Mouse (Mus musculus) intestine, postnatal 0 days (tissue): ENCODE data around the gene Gm45711. TPM values are rescaled to one million over a fixed set of nuclear protein-coding genes. Genes with fewer than 3 reads are reported as not detected.

ENCODE experiments used
- ATAC-seq: fragments of 200-750 bp; cut with Nextera tagmentation; 2 replicates; pipeline ENCODE4 v1.8.0; 2017; ENCODE audit warnings: mild to moderate bottlenecking, moderate TSS enrichment, moderate library complexity
- H3K27ac ChIP-seq: fragments of 300-500 bp; sonication (generic); 2 replicates; pipeline ENCODE4 v1.5.1; 2014; ENCODE audit warnings: mild to moderate bottlenecking, low read depth, low read length, moderate library complexity
- H3K27me3 ChIP-seq: fragments of 300-500 bp; sonication (generic); replicated peaks from 2 replicates; pipeline ENCODE4 v1.6.1; 2014; ENCODE audit warnings: low read length, mixed read lengths; ENCODE audit not compliant: control insufficient read depth, insufficient read depth
- H3K36me3 ChIP-seq: fragments of 300-500 bp; sonication (generic); 2 replicates; pipeline ENCODE4 v1.6.1; 2014; ENCODE audit warnings: mild to moderate bottlenecking, moderate library complexity; ENCODE audit not compliant: control insufficient read depth, insufficient read depth
- H3K4me1 ChIP-seq: fragments of 300-500 bp; sonication (generic); replicated peaks from 2 replicates; pipeline ENCODE4 v1.6.1; 2014; ENCODE audit warnings: antibody characterized with exemption, low read length, mixed read lengths; ENCODE audit not compliant: control insufficient read depth, insufficient read depth
- H3K4me2 ChIP-seq: fragments of 300-500 bp; sonication (generic); replicated peaks from 2 replicates; pipeline ENCODE4 v1.6.1; 2014; ENCODE audit warnings: low read depth, mild to moderate bottlenecking, moderate library complexity
- H3K4me3 ChIP-seq: fragments of 300-500 bp; sonication (generic); 2 replicates; pipeline ENCODE4 v1.5.1; 2014; ENCODE audit warnings: low read depth, low read length
- H3K9ac ChIP-seq: fragments of 300-500 bp; sonication (generic); 2 replicates; pipeline ENCODE4 v1.6.1; 2014; ENCODE audit warnings: mild to moderate bottlenecking, low read depth, low read length
- H3K9me3 ChIP-seq: fragments of 300-500 bp; sonication (generic); 2 replicates; pipeline ENCODE4 v1.6.1; 2016; ENCODE audit warnings: mixed run types; ENCODE audit not compliant: control insufficient read depth
- CTCF ChIP-seq: sonication (generic); IDR thresholded peaks from 2 replicates; pipeline ENCODE4 v1.5.1; 2016; ENCODE audit warnings: low read depth, mild to moderate bottlenecking, control low read depth, antibody characterized with exemption, moderate library complexity
- WGBS: fragments of 180-500 bp; shearing (Covaris S2); extraction: QIAGEN DNeasy Blood & Tissue Kit; methylation state at CpG from one replicate; pipeline ENCODE4 v1.1.7; 2014; 5-methylcytosine and 5-hydroxymethylcytosine counted together
- polyA plus RNA-seq: library from polyadenylated mRNA; unstranded; fragments of >200 nt; fragmentation: Nextera tagmentation; extraction: Ambion mirVana; gene quantifications from 2 replicates; pipeline ENCODE4 v1.2.1, GENCODE M21; 2015

Gene Gm45711
- polyA plus RNA-seq, 1 experiment from 2014 or later, result not detected

DNA sequence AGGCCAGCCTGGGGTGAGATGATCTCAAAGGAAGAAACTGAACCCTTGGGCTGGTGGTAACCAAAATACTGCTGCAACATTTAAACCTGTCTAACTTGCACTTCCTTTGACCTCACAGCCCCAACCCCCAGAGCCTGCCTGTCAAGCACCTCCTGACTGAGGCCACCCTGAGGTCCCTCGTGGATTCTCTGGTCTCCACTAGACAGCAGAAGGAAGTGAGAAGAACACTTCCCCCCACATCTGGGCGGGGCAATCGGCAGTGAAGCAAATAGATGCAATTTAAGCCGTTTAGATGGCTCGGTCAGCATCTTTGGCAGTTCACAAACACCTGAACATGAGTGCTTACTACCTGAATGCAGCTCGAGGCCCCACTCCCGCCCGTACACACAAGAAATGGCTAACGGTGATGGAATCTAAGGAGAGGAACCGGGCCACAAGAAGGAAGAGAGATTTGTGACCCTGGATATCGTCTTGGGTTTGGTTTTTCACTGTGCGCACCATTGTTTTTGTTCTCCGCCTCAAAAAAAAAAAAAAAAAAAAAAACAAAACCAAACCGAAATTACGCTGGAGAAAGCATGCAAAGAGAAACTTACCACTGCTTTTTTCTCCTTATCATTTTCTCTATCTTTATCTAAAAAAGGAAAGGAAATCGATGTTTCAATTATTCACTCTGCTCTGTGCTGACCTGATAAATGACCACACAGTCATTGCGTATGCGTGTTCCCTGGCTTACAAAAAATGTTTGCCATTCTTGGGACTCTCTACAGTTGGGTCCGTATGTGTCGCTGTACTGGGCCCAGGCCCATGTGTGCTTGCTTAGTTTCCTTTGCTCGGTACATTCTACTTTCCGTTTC is 62.6 kb downstream of the Gm45711 start:
- no peak for ATAC-seq
- WGBS, result 55% methylated on average over 22 of the region's 22 CpGs
- peak overlapping the region; percentile 70; the same call in 1 of the 2 replicates for H3K9ac ChIP-seq
- no peaks in the 10 kb centered on the region for H3K9me3 ChIP-seq
- peaks cover 15% of the 10 kb centered on the region; the same call in 1 of the 2 replicates for H3K4me1 ChIP-seq
- peaks cover 16% of the 10 kb centered on the region for H3K36me3 ChIP-seq
- no peak overlapping the region for H3K27ac ChIP-seq
- peak overlapping the region; percentile 94 for H3K4me2 ChIP-seq
- no peak for TF ChIP-seq CTCF
- peak overlapping the region; percentile 91 for H3K4me3 ChIP-seq
- no peaks in the 10 kb centered on the region for H3K27me3 ChIP-seq

DNA sequence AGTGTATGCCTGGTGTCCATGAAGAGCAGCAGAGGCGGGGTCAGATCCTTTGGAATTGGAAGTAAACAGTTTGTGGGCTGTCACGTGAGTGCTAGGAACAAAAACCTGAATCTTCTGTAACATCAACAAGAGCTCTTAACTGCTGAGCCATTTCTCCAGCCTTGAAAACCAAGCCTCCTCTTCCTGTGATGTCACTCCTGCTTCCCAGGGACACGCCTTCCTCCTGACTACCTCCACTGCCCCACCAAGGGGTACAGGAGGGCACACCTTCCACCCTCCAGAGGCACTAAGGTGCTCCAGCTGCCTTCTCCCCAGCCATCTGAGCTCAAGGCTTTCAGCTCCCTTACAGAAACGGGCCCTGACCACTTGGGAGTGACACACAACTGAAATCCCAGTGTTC is 63.3 kb downstream of the Gm45711 start:
- Histone ChIP-seq H3K9ac (no peak overlapping the region), H3K36me3 (peaks cover 16% of the 10 kb centered on the region), H3K4me2 (no peak overlapping the region), H3K9me3 (no peaks in the 10 kb centered on the region), H3K27me3 (no peaks in the 10 kb centered on the region), H3K27ac (no peak overlapping the region), H3K4me3 (no peak overlapping the region), H3K4me1 (peaks cover 15% of the 10 kb centered on the region; the same call in 1 of the 2 replicates)
- no peak for ATAC-seq
- WGBS, result 75% methylated on average over 4 of the region's 4 CpGs
- no peak for TF ChIP-seq CTCF

- 0 out of 2 replicates have a peak, but pooled peaks cover 6% of the 10 kb centered on the region for H3K4me1 ChIP-seq
- no peak overlapping the region for H3K4me3 ChIP-seq
- H3K27ac ChIP-seq, result no peak overlapping the region
- no peak overlapping the region for H3K4me2 ChIP-seq
- H3K9ac ChIP-seq, result no peak overlapping the region
- ATAC-seq, result no peak
- WGBS, result 49% methylated on average over 12 of the region's 12 CpGs
- H3K9me3 ChIP-seq, result no peaks in the 10 kb centered on the region
- H3K27me3 ChIP-seq, result no peaks in the 10 kb centered on the region
- H3K36me3 ChIP-seq, result peaks cover 55% of the 10 kb centered on the region
- TF ChIP-seq CTCF, result no peak
Measured at GRCm38 (mm10) chr8:104242038-104242644, 67.7 kb downstream of the Gm45711 start.

GRCm38 (mm10) chr8:104239418-104239861 is 70.4 kb downstream of the Gm45711 start:
- Histone ChIP-seq H3K27me3 (no peaks in the 10 kb centered on the region), H3K9me3 (no peaks in the 10 kb centered on the region), H3K27ac (no peak overlapping the region), H3K9ac (no peak overlapping the region), H3K4me1 (no peaks in the 10 kb centered on the region), H3K4me3 (no peak overlapping the region), H3K4me2 (no peak overlapping the region), H3K36me3 (peaks cover 63% of the 10 kb centered on the region)
- ATAC-seq, result no peak
- WGBS, result 76% methylated on average over 10 of the region's 10 CpGs
- no peak for TF ChIP-seq CTCF

GRCm38 (mm10) chr8:104234573-104234972 is 75.3 kb downstream of the Gm45711 start:
- ATAC-seq, result no peak
- peaks cover 60% of the 10 kb centered on the region for H3K36me3 ChIP-seq
- 55% methylated on average over 6 of the region's 6 CpGs for WGBS

GRCm38 (mm10) chr8:104232919-104233318 is 77.0 kb downstream of the Gm45711 start:
- WGBS, result 96% methylated on average over 5 of the region's 5 CpGs
- H3K9me3 ChIP-seq, result no peaks in the 10 kb centered on the region
- no peaks in the 10 kb centered on the region for H3K27me3 ChIP-seq
- no peak for ATAC-seq
- peaks cover 58% of the 10 kb centered on the region for H3K36me3 ChIP-seq
- H3K4me3 ChIP-seq, result no peak overlapping the region
- TF ChIP-seq CTCF, result no peak
- no peak overlapping the region for H3K4me2 ChIP-seq
- H3K9ac ChIP-seq, result no peak overlapping the region
- no peak overlapping the region for H3K27ac ChIP-seq
- H3K4me1 ChIP-seq, result no peaks in the 10 kb centered on the region

More at GRCm38 (mm10) chr8:104234573-104234972, 75.3 kb downstream of the Gm45711 start:
- Histone ChIP-seq H3K27me3 (no peaks in the 10 kb centered on the region), H3K27ac (no peak overlapping the region), H3K4me1 (no peaks in the 10 kb centered on the region), H3K4me3 (no peak overlapping the region), H3K4me2 (no peak overlapping the region), H3K9ac (no peak overlapping the region), H3K9me3 (no peaks in the 10 kb centered on the region)
- peak; percentile 71 for TF ChIP-seq CTCF
